Mouse (Mus musculus): ENCODE measurements around the gene Kansl1. TPM values are rescaled to one million over a fixed set of nuclear protein-coding genes. Genes with fewer than 3 reads are reported as not detected.

Kansl1 gene
- polyA plus RNA-seq, 1 experiment from 2014 or later = 34.9 TPM

GRCm38 (mm10) chr11:104287113-104287512 lies 181.5 kb downstream of the Kansl1 start:
- H3K4me3 ChIP-seq (ENCODE audit: low read depth, low read length) = no peak overlapping the region
- ATAC-seq (ENCODE audit: insufficient read depth, low FRiP score, low TSS enrichment) (no peak), DNase-seq (ENCODE audit: low spot score) (no peak)
- H3K9me3 ChIP-seq (ENCODE audit: control insufficient read depth, low read length) = no peaks in the 10 kb centered on the region
- no peak overlapping the region for H3K27ac ChIP-seq (ENCODE audit: low read depth, low read length)
- no peak overlapping the region for H3K9ac ChIP-seq (ENCODE audit: low read length)
- 96% methylated on average over 18 of the region's 18 CpGs for WGBS
- H3K4me1 ChIP-seq (ENCODE audit: control insufficient read depth, insufficient read depth, low read length) = no peaks in the 10 kb centered on the region; the same call in 1 of the 2 replicates
- no peaks in the 10 kb centered on the region for H3K36me3 ChIP-seq (ENCODE audit: control insufficient read depth, insufficient read depth, low read length)
- H3K4me2 ChIP-seq (ENCODE audit: low read depth) = no peak overlapping the region
- no peaks in the 10 kb centered on the region for H3K27me3 ChIP-seq (ENCODE audit: control insufficient read depth, insufficient read depth, low read length)

Small RNAs within 50 kb of the gene (microRNA-seq; reads per million reads assigned to microRNA genes)
- gene Gm47315 = not detected

Other genes starting within 250 kb of the Kansl1 start
- 107 and 121 TPM in 2 replicates for gene Mapt, start 237.5 kb downstream of the Kansl1 start, polyA plus RNA-seq (2014; fragmentation: Nextera tagmentation; extraction: Ambion mirVana)
- 63.6 and 63.9 TPM in 2 replicates for gene Cdc27, start 81.8 kb upstream of the Kansl1 start, polyA plus RNA-seq (2014; fragmentation: Nextera tagmentation; extraction: Ambion mirVana)
- gene Myl4, start 81.8 kb upstream of the Kansl1 start, polyA plus RNA-seq (2014; fragmentation: Nextera tagmentation; extraction: Ambion mirVana) = 33.0 and 36.4 TPM in 2 replicates
- 1.6 and 2.3 TPM in 2 replicates for gene Itgb3, start 139.1 kb upstream of the Kansl1 start, polyA plus RNA-seq (2014; fragmentation: Nextera tagmentation; extraction: Ambion mirVana)
- gene Gm11639, start 216.8 kb upstream of the Kansl1 start, polyA plus RNA-seq (2014; fragmentation: Nextera tagmentation; extraction: Ambion mirVana) = not detected in 2 replicates